Mouse (Mus musculus) cerebellum, postnatal 14 days (tissue): ENCODE measurements around the gene Fat3.

Experiments
- DNase-seq, 2 experiments: peaks; one replicate each; pipeline ENCODE4 v3.0.0; 2021; ENCODE audit warnings: mixed read lengths in 2 of 2

The Fat3 gene

DNA sequence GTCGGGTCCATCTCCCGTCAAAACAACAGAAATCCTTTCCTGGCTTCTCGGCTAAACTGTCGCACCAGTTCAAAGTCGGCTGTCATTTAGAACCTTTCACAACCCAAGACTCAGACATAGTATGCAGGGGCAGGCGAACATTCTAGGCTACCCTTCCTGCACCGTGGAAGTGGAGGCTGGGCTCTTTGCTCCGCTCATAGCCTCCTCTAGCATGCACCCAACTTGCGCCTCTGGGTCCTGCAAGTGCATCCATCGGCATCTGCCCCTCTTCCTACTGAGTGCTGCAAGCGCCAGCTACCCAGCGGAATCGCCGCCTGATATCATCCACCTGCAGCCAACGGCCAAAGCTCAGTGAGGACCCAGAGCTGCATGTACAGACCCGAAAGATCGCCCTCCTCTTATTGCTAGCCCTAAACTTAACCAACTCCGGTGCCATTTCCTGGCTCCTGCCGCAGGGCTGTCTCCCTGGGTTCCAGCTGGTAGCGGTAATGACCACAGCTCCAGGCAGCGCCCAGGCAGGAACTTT, at the start of gene Fat3:
Fat3 (minus strand) TSS at position 100 of the 526 bp plus-strand sequence.
- DNase-seq = peak; percentile 31 to 56

DNA sequence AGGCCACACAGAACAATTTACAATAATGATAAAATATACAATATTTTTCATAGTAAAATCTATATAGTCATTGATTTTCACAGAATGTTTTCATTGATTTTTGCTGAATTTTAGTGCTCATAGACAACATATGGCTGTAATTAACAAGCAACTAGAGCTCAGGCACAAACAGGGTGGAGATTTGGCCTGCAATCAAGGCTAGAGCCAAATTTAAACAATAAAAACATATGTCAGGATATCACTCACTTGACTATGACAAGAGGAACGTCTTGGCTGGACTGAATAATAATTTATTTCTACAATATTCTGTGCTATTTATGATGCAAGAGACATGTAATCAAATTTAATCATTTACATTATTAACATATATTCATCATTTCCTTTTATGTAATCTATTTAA, 31.8 kb upstream of the Fat3 start:
- no peak for DNase-seq

DNA sequence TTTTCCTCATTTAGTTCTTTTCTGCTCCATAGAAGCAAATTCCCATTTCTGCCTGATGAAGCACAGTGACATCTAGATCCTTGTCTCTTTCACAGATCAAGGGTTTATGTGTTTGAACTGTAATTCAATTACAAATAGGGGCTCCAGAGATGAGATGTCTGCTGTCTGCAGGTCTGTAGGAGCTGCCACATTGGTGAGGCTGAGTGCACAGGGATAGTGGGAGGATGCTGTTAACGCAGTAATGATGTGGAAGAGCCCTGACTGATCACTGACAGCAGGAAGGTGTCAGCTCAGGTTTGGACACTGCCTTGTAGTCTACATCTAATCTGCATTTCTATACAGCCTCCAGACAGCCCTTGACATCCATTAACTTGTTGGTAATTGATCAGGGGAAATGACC, 16.5 kb upstream of the Fat3 start:
- DNase-seq = no peak

- no peak for DNase-seq
Observed at GRCm38 (mm10) chr9:16512005-16512404, 10.9 kb upstream of the Fat3 start.

DNA sequence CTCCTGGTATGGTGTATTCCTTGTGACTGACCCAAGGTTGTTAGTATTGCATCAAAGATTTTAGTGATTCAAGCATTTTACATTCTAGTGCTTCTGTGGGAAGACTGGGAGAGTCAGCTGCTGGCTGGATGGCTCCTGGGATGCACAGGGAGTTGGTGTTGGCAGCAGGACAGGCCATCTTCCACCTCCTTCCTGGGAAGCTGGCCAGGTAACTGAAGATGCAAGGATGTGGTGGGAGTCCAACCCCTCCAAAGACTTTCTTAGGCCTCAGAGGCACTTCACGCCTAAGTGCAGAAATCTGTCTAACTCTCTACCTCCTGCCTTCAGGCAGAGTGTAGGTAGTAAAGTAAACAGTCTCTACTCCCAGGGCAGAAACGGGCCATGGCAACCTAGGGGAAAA, 2.7 kb upstream of the Fat3 start:
- DNase-seq = no peak

DNA sequence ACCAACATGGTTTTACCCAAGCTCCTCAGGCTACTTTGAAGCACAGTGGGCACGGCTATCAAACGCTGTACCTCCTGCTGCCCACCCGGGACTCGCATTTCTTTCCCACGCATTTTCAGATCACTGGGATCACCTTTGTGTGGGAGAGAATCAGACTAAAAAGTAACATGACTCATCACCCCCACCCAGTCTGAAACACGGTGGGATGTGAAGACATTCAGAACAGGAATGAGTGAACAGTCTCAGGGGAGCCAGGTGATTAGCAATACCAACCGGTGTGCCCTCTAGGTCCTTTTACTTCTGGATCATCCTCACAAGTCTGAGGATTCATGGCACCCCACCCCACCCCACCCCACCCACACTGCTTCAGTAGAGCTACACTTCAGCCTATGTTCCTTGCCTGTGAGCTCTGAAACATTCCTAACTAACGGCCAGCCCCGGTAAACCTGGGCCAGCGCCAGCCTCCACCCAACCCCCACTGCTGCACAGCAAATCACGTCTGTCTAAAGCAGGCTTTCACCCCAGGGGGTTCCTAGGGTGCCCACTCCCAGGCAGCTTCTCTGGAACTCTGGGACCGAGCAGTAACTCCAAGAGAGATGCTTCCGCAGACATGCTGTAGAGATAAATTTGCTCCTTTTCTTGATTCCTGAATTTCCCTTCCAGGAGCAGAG, 1.7 kb upstream of the Fat3 start:
- DNase-seq = peak; percentile 48 to 61

- peak; percentile 81 to 83 for DNase-seq
Observed at GRCm38 (mm10) chr9:16501990-16502672, 1.0 kb upstream of the Fat3 start.

DNA sequence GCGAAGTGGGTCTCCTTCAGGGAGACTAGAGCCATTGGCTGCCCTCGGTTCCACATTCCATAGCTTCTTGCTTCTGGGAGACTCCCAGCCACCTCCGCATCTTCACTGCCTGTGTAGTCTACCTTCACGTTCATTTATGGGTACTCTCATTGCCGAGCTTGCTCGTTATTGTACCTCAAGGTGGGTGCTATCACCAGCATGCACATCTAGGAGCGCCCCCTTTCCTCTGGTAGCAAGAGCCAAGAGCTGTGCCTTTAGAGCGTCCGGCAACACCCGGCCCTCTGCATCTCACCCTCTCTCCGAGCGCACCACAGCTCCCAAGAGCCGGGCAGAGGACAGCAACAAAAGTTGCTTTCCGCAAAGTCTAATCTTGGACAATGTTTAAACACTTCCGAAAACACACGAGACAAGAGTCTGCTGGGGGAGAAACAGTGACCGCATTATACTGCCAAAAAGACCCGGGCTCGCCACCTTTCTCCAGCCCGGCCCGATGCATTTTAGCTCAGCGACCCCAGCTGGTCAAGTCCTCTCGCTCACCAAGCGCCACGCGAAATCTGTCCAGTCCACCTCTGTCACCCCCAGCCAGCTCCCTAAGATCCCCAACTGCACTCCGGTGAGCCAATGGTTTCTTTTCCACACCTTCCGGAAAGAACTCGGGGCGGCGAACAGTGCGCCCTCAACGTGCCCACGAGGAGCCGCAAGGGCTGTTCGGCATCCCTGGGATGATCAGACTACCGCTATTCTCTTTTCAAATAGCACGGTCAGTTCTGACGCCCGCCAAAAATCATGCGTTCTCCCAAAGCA, 501 bp downstream of the Fat3 start:
- DNase-seq = peak; percentile 50 to 67

GRCm38 (mm10) chr9:16499621-16500381, 1.3 kb downstream of the Fat3 start:
- DNase-seq = peak; percentile 65 to 70

DNA sequence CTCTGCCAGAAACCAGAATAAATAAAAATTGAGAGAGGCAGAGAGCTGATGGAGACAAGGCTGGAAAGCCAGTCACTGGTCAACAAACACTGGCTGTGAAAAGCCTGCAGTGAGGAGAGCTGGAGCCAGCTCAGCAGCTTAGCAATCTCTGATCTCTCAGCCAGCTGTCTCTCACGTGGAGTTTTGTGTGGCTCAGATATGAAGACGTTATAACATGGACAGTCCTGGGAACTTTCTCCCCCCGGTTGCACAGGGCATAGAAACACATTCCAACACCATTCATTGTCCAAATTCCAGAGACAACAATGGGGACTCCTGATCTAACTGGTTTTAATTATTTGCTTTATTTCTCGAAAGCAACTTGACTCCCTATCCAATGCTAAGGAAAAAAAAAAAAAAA, 2.2 kb downstream of the Fat3 start:
- DNase-seq = peak in 1 of 2 experiments; percentile 22

DNA sequence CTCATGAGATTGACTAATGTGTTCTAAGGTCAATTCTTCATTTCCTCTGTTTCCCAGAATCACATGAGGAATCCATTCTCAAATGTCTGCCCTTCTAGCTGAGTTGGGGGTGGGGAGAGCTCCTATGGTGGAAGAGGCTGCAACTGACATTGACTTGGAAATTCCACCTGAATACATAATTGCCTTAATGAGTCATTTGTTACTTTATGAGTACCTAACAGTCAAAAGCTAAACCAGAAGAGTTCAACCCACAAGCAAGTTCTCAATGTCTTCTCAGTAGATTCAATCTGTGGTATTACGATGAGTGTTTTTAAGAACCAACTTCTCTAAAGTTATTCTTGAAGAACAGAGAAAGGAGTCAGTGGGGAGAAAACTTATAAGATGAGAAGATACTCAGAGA, 3.7 kb downstream of the Fat3 start:
- no peak for DNase-seq

DNA sequence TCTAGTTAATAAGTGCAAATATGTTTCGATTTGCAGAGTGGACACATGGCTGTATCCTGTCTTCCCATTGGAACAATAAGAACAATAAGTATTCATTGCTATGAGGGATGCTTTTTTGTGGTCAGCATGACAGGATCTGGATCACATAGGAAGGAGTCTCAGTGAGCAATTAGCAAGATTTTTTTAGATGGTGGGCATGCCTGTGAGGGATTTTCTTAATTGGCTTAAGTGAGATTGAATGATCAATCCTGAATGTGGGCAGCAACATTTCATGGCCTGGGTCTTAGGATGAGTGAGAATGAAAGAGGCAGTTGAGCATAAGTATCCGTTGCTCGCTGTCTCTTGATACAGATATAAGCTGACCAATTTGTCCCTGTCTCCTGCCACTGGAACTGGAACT, 4.8 kb downstream of the Fat3 start:
- DNase-seq = no peak

GRCm38 (mm10) chr9:16489661-16490060, 11.4 kb downstream of the Fat3 start:
- peak; percentile 32 to 35 for DNase-seq

DNA sequence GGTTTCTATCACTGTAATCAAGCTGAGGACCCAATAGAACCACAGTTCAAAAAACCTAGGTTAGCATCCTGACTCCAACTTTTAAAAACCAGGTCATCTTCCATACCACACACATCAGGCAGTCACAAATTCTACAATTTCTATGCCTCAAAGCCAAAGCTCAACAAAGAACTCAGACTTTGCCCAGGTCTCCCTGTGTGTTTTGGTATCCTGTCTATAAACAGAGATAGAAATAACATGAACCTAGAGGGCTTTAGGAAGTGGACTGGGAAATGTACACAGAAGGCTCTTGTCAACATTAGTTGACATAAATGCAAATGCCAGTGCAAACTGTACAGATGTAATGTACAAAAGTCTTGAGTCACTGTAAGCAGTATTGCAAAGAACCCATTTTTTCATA, 13.5 kb downstream of the Fat3 start:
- no peak for DNase-seq

DNA sequence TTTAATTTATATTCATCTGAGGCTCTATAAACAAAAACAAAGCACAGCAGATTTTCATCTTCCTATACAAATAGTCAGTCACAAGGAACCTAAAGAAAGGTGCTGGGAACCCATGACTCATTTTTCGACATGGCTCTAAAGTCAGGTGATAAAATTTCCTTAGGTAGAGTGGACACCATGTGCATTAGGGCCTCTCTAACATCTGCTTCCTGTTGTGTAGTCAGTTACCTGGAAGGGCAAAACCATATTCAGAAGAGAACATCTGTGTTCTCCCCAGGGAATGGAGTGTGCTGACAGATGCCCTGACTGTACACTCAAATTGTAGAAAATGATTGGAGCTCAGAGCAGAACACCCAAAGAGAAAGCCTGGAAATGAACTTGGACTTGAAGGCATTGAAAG, 14.9 kb downstream of the Fat3 start:
- no peak for DNase-seq

DNA sequence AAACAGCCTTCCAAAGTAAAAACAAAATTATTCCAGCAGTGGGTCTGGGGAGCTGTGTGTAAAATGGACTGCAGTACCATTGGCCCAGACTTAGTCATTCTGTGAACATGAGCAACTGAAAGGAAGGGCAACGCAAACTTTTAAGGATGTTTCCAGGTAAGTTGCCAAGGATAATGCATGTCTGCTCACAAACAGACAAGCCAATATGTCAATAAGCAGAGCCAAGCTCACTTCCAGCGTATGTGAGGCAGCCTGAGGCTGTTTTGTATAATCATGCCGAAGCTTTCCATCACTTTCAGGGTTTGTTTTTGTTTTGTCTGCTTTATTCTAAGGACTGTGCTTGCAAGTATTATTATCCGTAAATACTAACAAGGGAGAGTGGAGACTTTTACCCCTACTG, 15.9 kb downstream of the Fat3 start:
- no peak for DNase-seq

- DNase-seq = no peak
Observed at GRCm38 (mm10) chr9:16484765-16485164, 16.3 kb downstream of the Fat3 start.

DNA sequence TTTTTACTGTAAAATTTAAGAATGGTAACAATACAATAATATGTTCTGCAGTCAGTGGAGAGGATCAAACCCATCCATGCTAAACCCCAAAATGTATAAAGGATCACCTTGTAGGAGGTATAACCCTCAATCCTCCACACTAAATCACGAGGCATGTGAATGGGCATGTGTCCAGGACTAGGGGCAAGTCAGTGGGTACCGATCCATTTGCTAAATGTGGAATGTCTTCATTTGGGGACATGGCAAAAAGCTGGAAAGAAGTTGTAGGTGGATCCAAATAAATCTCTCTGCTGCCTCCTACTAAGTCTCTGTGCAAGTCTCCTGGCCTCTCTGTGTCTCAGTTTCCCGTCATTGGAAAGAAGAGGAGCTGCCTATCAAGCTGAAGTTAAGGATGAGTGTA, 39.6 kb downstream of the Fat3 start:
- no peak for DNase-seq

GRCm38 (mm10) chr9:16460591-16460990, 40.5 kb downstream of the Fat3 start:
- DNase-seq = no peak

GRCm38 (mm10) chr9:16441930-16442329, 59.2 kb downstream of the Fat3 start:
- DNase-seq = peak; percentile 7 to 27

DNA sequence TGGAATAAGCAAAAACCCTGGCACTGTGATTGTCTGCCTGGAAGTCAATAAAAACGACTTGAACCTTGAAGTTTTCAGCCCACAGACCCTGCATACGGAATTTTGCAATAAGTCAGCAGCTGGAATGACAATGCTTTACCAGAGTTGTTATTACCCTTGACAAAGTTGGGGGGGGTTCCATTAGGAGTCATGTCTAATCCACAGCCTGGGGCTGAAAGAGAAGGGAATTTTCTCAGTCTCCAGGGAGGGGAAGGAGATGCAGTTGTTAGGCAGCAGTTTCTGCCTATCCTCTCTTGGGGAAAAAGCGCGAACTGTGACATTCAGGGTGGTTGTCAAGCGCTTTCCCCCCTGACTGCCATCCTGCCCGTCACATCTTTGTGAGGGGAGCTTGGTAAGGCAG, 60.4 kb downstream of the Fat3 start:
- DNase-seq = no peak

DNA sequence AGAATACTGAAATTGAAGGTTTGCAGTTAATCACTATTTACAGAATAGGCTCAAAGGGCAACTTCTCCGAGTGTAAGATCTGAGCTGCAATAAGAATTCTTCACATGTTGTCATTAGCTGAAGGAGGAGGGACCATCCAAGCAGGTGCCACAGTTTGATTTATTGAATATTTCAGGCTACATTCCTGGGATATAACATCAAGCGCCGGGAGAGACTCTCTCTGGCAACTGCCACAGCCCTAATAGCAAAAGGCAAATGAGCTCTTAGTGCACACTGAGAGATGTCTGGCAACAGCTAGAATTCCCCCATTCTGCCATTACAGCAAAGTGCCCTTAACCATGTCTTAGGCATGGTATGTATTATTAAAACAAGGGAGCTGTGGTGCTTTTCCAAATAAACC, 61.1 kb downstream of the Fat3 start:
- no peak for DNase-seq

DNA sequence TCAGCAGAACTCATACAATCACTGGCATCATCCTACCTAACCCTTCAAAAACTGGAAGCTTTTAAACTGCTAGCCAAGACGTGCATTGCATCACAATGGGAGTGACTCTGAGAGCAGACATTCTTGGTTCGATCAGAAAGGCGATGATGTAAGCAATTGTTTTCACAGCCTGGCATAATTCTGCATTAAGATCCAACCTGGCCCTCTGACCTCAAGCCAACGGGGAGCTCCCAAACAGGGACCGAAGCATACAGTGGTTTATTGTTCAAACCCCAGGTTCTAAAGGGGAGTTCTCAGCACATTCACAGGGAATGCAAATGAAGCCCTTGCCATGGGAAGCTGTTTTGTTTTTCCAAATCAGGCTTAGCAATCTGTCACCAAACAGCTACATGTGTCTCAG, 63.3 kb downstream of the Fat3 start:
- no peak for DNase-seq
